Mouse (Mus musculus): ENCODE results near the gene Slc17a2. TPM values are rescaled to one million over a fixed set of nuclear protein-coding genes. Genes with fewer than 3 reads are reported as not detected.
A peak's percentile ranks its signal among the peaks of the same experiment; 100 is the strongest.
"Not testable (repeated sequence)": the region's sequence is repeated elsewhere in the genome, so short reads cannot be mapped to it uniquely, and the experiment has no call there.

Gene Slc17a2
- total RNA-seq, 2 experiments from 2014 or later, result 0.10 TPM; not detected in 1

- no peak for DNase-seq (ENCODE audit: low spot score in 2 of 2)
- Histone ChIP-seq H3K4me3 (peak overlapping the region; percentile 69), H3K27ac (peak overlapping the region; percentile 86)
- TF ChIP-seq CTCF (conservative IDR thresholded peaks at IDR 0.05), result no peak
These were observed 42.2 kb upstream of the Slc17a2 start for GRCm38 (mm10) chr13:23764324-23765171.

- Histone ChIP-seq H3K27ac (no peak overlapping the region), H3K4me3 (no peak overlapping the region)
- TF ChIP-seq CTCF (conservative IDR thresholded peaks at IDR 0.05), result no peak
- DNase-seq (ENCODE audit: low spot score in 2 of 2), result no peak
These were observed 41.6 kb upstream of the Slc17a2 start for GRCm38 (mm10) chr13:23765172-23765513.

- no peak for DNase-seq (ENCODE audit: low spot score in 2 of 2)
- Histone ChIP-seq H3K4me3 (no peak overlapping the region), H3K27ac (no peak overlapping the region)
- no peak for TF ChIP-seq CTCF (conservative IDR thresholded peaks at IDR 0.05)
These were observed 40.0 kb upstream of the Slc17a2 start for GRCm38 (mm10) chr13:23766772-23767171.

GRCm38 (mm10) chr13:23768834-23769397, 37.9 kb upstream of the Slc17a2 start:
- Histone ChIP-seq H3K27ac (no peak overlapping the region), H3K4me3 (no peak overlapping the region)
- no peak for TF ChIP-seq CTCF (conservative IDR thresholded peaks at IDR 0.05)
- no peak for DNase-seq (ENCODE audit: low spot score in 2 of 2)

DNA sequence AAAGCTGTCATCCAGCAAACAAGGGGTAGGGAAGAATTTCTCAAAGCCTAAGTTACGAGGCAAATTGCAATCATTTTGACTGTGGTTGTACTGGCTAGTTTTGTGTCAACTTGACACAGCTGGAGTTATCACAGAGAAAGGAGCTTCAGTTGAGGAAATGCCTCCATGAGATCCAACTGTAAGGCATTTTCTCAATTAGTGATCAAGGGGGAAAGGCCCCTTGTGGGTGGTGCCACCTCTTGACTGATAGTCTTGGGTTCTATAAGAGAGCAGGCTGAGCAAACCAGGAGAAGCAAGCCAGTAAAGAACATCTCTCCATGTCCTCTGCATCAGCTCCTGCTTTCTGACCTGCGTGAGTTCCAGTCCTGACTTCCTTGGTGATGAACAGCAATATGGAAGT, 37.2 kb upstream of the Slc17a2 start, which contains the start of gene Trim38:
Trim38 (plus strand) TSS at position 301 of the 400 bp plus-strand sequence.
- not testable (repeated sequence) for DNase-seq (ENCODE audit: low spot score in 2 of 2); H3K4me3 ChIP-seq; H3K27ac ChIP-seq

- TF ChIP-seq CTCF (conservative IDR thresholded peaks at IDR 0.05), result 0 out of 2 replicates have a peak, but pooled peaks have one; percentile 7
- Histone ChIP-seq H3K27ac (no peak overlapping the region), H3K4me3 (peak overlapping the region; percentile 29)
- DNase-seq (ENCODE audit: low spot score in 2 of 2), result peak; percentile 43 to 47
These were observed 34.1 kb upstream of the Slc17a2 start for GRCm38 (mm10) chr13:23772561-23773313.

DNA sequence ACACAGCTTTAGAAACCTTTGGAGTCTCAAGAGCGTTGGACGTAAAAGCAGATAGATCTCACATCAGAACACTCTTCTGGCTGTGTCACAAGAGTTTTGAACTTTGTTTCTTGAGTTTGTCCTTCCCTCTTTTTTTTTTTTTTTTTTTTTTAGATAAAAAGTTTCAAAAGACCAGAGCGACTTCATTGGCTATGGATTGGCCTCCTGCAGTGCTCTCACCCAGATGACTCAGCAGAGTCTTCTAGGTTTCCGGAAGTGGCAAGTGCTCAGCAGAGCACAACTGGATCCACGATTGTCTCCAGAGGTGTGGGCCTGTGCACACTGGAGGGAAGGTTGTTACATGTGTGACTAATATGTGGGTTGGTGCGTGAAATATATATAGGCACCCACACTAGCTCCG, 28.5 kb upstream of the Slc17a2 start:
- DNase-seq (ENCODE audit: low spot score in 2 of 2), result no peak
- no peak overlapping the region for H3K27ac ChIP-seq
- H3K4me3 ChIP-seq, result no peak overlapping the region
- no peak for TF ChIP-seq CTCF (conservative IDR thresholded peaks at IDR 0.05)

GRCm38 (mm10) chr13:23779025-23779424, 27.8 kb upstream of the Slc17a2 start:
- Histone ChIP-seq H3K4me3 (no peak overlapping the region), H3K27ac (no peak overlapping the region)
- TF ChIP-seq CTCF (conservative IDR thresholded peaks at IDR 0.05), result no peak
- no peak for DNase-seq (ENCODE audit: low spot score in 2 of 2)

- Histone ChIP-seq H3K4me3 (no peak overlapping the region), H3K27ac (no peak overlapping the region)
- peak; percentile 94 for TF ChIP-seq CTCF (conservative IDR thresholded peaks at IDR 0.05)
- DNase-seq (ENCODE audit: low spot score in 2 of 2), result peak; percentile 44 to 70
These were observed 14.3 kb upstream of the Slc17a2 start for GRCm38 (mm10) chr13:23792520-23792919.

- TF ChIP-seq CTCF (conservative IDR thresholded peaks at IDR 0.05), result no peak
- no peak overlapping the region for H3K27ac ChIP-seq
- DNase-seq (ENCODE audit: low spot score in 2 of 2), result no peak
- H3K4me3 ChIP-seq, result no peak overlapping the region
These were observed 7.4 kb upstream of the Slc17a2 start for GRCm38 (mm10) chr13:23799405-23799804.

DNA sequence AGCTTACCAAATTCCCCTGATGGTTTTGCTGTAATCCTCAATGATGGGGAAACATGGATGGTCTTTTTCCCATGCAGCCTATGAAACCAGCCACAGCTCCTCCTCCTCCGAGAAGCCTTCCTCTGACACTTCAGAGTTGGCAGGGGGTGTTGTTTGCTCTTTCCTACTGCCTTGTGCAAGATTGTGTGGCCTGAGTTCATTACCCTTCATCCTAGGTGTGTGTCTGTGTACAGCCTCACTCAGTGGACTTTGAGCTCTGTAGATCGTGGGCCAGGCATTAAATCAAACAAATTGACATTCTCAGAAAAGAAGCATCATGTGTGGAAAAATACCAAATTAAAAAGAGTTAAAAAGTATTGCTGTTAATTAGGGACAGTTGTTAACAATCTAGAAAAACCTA, 2.3 kb upstream of the Slc17a2 start:
- Histone ChIP-seq H3K4me3 (no peak overlapping the region), H3K27ac (no peak overlapping the region)
- TF ChIP-seq CTCF (conservative IDR thresholded peaks at IDR 0.05), result no peak
- DNase-seq (ENCODE audit: low spot score in 2 of 2), result no peak

GRCm38 (mm10) chr13:23816148-23816547, 9.4 kb downstream of the Slc17a2 start:
- no peak for TF ChIP-seq CTCF (conservative IDR thresholded peaks at IDR 0.05)
- H3K27ac ChIP-seq, result no peak overlapping the region
- no peak overlapping the region for H3K4me3 ChIP-seq
- DNase-seq (ENCODE audit: low spot score in 2 of 2), result no peak
